Mouse (Mus musculus) MEL (cell line): Measurements from ENCODE around the gene Pcgf6. TPM values are rescaled to one million over a fixed set of nuclear protein-coding genes. Genes with fewer than 3 reads are reported as not detected.
"Not testable (repeated sequence)": the region's sequence is repeated elsewhere in the genome, so short reads cannot be mapped to it uniquely, and the experiment has no call there.

Experiments
- DNase-seq: peaks from one replicate; pipeline ENCODE4 v3.0.0; 2011; ENCODE audit warnings: low read depth, low spot score
- H3K27ac ChIP-seq: 2 replicates; pipeline ENCODE4 v1.5.1; 2012; ENCODE audit warnings: low read depth, mild to moderate bottlenecking, control low read depth, low read length, moderate library complexity; ENCODE audit not compliant: control insufficient read depth
- H3K27me3 ChIP-seq, 2 experiments: fragments of 150-350 bp in 1 of 2; sonication (generic) in 1 of 2; 2 replicates each; pipeline ENCODE4 v1.6.1; 2012; ENCODE audit warnings: low read length in 2 of 2, mild to moderate bottlenecking in 2 of 2, improper control_type of control experiment in 1 of 2, moderate library complexity in 1 of 2; ENCODE audit not compliant: insufficient read depth in 2 of 2, control insufficient read depth in 1 of 2
- H3K36me3 ChIP-seq, 2 experiments: 2 replicates each; pipeline ENCODE4 v1.6.1; 2012 to 2014; ENCODE audit warnings: low read length in 2 of 2, improper control_type of control experiment in 1 of 2, inconsistent platforms in 1 of 2, mild to moderate bottlenecking in 1 of 2; ENCODE audit not compliant: insufficient read depth in 2 of 2, control insufficient read depth in 1 of 2
- H3K4me1 ChIP-seq, 2 experiments: fragments of 150-350 bp in 1 of 2; sonication (generic) in 1 of 2; 2 replicates each; pipeline ENCODE4 v1.6.1; 2012; ENCODE audit warnings: low read length in 2 of 2, improper control_type of control experiment in 1 of 2, mild to moderate bottlenecking in 1 of 2; ENCODE audit not compliant: insufficient read depth in 2 of 2, control insufficient read depth in 1 of 2
- H3K4me3 ChIP-seq, 2 experiments: fragments of 150-350 bp in 1 of 2; sonication (generic) in 1 of 2; 2 replicates each; pipeline ENCODE4 v1.5.1; 2012; ENCODE audit warnings: low read depth in 2 of 2, low read length in 2 of 2, mild to moderate bottlenecking in 2 of 2, moderate library complexity in 2 of 2, control low read depth in 1 of 2, improper control_type of control experiment in 1 of 2; ENCODE audit not compliant: control insufficient read depth in 1 of 2, insufficient read depth in 1 of 2
- H3K79me2 ChIP-seq: 2 replicates; pipeline ENCODE4 v1.6.1; 2012; ENCODE audit warnings: mild to moderate bottlenecking, low read length, moderate library complexity; ENCODE audit not compliant: control insufficient read depth, poor library complexity, insufficient read depth
- H3K9ac ChIP-seq: 2 replicates; pipeline ENCODE4 v1.6.1; 2012; ENCODE audit warnings: low read depth, mild to moderate bottlenecking, control low read depth, low read length, moderate library complexity; ENCODE audit not compliant: control insufficient read depth, poor library complexity, severe bottlenecking
- H3K9me3 ChIP-seq: fragments of 150-350 bp; sonication (generic); replicated peaks from 2 replicates; pipeline ENCODE4 v1.6.1; 2012; ENCODE audit warnings: mild to moderate bottlenecking, low read length, improper control_type of control experiment, moderate library complexity; ENCODE audit not compliant: insufficient read depth
- BHLHE40 ChIP-seq: IDR thresholded peaks from 2 replicates; pipeline ENCODE4 v1.6.1; 2012; ENCODE audit warnings: low read depth, mild to moderate bottlenecking, inconsistent platforms, low read length, improper control_type of control experiment, borderline replicate concordance
- CTCF ChIP-seq, 3 experiments: IDR thresholded peaks in 2 of 3; conservative IDR thresholded peaks in 1 of 3; 2 replicates each; pipeline ENCODE4 v1.5.1; 2011 to 2012; ENCODE audit warnings: low read length in 3 of 3, low read depth in 2 of 3, mild to moderate bottlenecking in 2 of 3, improper control_type of control experiment in 1 of 3, inconsistent platforms in 1 of 3, mixed read lengths in 1 of 3, moderate library complexity in 1 of 3; ENCODE audit not compliant: control insufficient read depth in 1 of 3, insufficient read depth in 1 of 3, poor library complexity in 1 of 3, severe bottlenecking in 1 of 3
- ETS1 ChIP-seq: IDR thresholded peaks from 2 replicates; pipeline ENCODE4 v1.6.1; 2012; ENCODE audit warnings: low read depth, mild to moderate bottlenecking, inconsistent platforms, low read length, improper control_type of control experiment, moderate library complexity
- HCFC1 ChIP-seq: IDR thresholded peaks from 2 replicates; pipeline ENCODE4 v1.6.1; 2012; ENCODE audit warnings: low read depth, mild to moderate bottlenecking, inconsistent platforms, low read length, improper control_type of control experiment, moderate library complexity
- JUND ChIP-seq: IDR thresholded peaks from 2 replicates; pipeline ENCODE4 v1.6.1; 2011; ENCODE audit warnings: low read depth, mild to moderate bottlenecking, improper control_type of control experiment, low read length
- MAZ ChIP-seq: IDR thresholded peaks from 2 replicates; pipeline ENCODE4 v1.6.1; 2012; ENCODE audit warnings: low read depth, mild to moderate bottlenecking, inconsistent platforms, low read length, improper control_type of control experiment
- MEF2A ChIP-seq: IDR thresholded peaks from 2 replicates; pipeline ENCODE4 v1.6.1; 2014; ENCODE audit warnings: low read depth, mild to moderate bottlenecking, inconsistent platforms, low read length, improper control_type of control experiment; ENCODE audit not compliant: poor library complexity, insufficient replicate concordance, severe bottlenecking; ENCODE audit errors: extremely low read depth
- MXI1 ChIP-seq: IDR thresholded peaks from 2 replicates; pipeline ENCODE4 v1.6.1; 2011; ENCODE audit warnings: mild to moderate bottlenecking, low read depth, low read length, improper control_type of control experiment
- MYB ChIP-seq: IDR thresholded peaks from 2 replicates; pipeline ENCODE4 v1.6.1; 2011; ENCODE audit warnings: mild to moderate bottlenecking, low read depth, low read length, improper control_type of control experiment
- MYC ChIP-seq: IDR thresholded peaks from 2 replicates; pipeline ENCODE4 v1.6.1; 2011; ENCODE audit warnings: low read depth, mild to moderate bottlenecking, low read length, improper control_type of control experiment, moderate library complexity
- NRF1 ChIP-seq: IDR thresholded peaks from 2 replicates; pipeline ENCODE4 v1.6.1; 2014; ENCODE audit warnings: low read depth, mild to moderate bottlenecking, inconsistent platforms, low read length, improper control_type of control experiment, moderate library complexity; ENCODE audit not compliant: poor library complexity, insufficient read depth, severe bottlenecking
- POLR2A ChIP-seq, 2 experiments: IDR thresholded peaks; 2 replicates each; pipeline ENCODE4 v1.6.1; 2011 to 2012; ENCODE audit warnings: low read length in 2 of 2, mild to moderate bottlenecking in 2 of 2, control low read depth in 1 of 2, improper control_type of control experiment in 1 of 2, low read depth in 1 of 2, moderate library complexity in 1 of 2; ENCODE audit not compliant: control insufficient read depth in 1 of 2, insufficient read depth in 1 of 2, poor library complexity in 1 of 2
- RAD21 ChIP-seq: IDR thresholded peaks from 2 replicates; pipeline ENCODE4 v1.6.1; 2011; ENCODE audit warnings: mild to moderate bottlenecking, low read depth, low read length, improper control_type of control experiment
- SIN3A ChIP-seq: IDR thresholded peaks from 2 replicates; pipeline ENCODE4 v1.6.1; 2012; ENCODE audit warnings: low read length, improper control_type of control experiment, inconsistent platforms
- SMC3 ChIP-seq: IDR thresholded peaks from 2 replicates; pipeline ENCODE4 v1.6.1; 2011; ENCODE audit warnings: low read depth, low read length, improper control_type of control experiment
- TBP ChIP-seq: IDR thresholded peaks from 2 replicates; pipeline ENCODE4 v1.8.0; 2011; ENCODE audit warnings: low read depth, low read length, improper control_type of control experiment
- UBTF ChIP-seq: IDR thresholded peaks from 2 replicates; pipeline ENCODE4 v1.6.1; 2012; ENCODE audit warnings: low read depth, mild to moderate bottlenecking, inconsistent platforms, low read length, improper control_type of control experiment, moderate library complexity, borderline replicate concordance; ENCODE audit not compliant: insufficient read depth
- ZC3H11A ChIP-seq: IDR thresholded peaks from 2 replicates; pipeline ENCODE4 v1.6.1; 2012; ENCODE audit warnings: low read depth, mild to moderate bottlenecking, inconsistent platforms, low read length, improper control_type of control experiment
- ZNF384 ChIP-seq: IDR thresholded peaks from 2 replicates; pipeline ENCODE4 v1.6.1; 2012; ENCODE audit warnings: low read depth, mild to moderate bottlenecking, inconsistent platforms, low read length, improper control_type of control experiment
- polyA plus RNA-seq, 2 experiments: library from polyadenylated mRNA; stranded (reverse) in 1 of 2; unstranded in 1 of 2; fragments of >175 nt in 1 of 2; fragments of >200 nt in 1 of 2; gene quantifications; 2 replicates each; pipeline versions ENCODE4 v1.2.1 to v1.2.4; 2012; ENCODE audit warnings: low replicate concordance in 2 of 2, low read depth in 1 of 2; ENCODE audit not compliant: insufficient read length in 2 of 2, insufficient read depth in 1 of 2, missing spikeins in 1 of 2
- total RNA-seq: library from RNA; depleted of rRNA; stranded (reverse); fragments of 300-350 nt; gene quantifications from 2 replicates; pipeline ENCODE4 v1.2.3, GENCODE M21; 2012

Gene Pcgf6
- total and polyA plus RNA-seq, 3 experiments, result 29.0 to 47.5 TPM; not detected in 1

DNA sequence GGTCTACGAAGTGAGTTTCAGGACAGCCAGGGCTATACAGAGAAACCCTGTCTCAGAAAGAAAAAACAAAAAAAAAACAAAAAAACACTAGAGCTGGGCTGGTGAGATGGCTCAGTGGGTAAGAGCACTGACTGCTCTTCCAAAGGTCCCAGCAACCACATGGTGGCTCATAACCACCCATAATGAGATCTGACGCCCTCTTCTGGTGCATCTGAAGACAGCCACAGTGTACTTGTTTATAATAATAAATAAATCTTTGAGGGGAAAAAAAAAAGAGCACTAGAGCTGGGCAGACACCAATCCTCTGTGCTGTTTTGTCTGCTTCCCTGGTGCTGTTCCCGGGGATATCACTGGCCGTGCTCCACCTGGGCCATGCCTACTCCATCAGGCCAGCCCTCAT lies 58.4 kb downstream of the Pcgf6 start:
- H3K27me3 ChIP-seq, H3K79me2 ChIP-seq, H3K9ac ChIP-seq, H3K4me3 ChIP-seq, H3K27ac ChIP-seq, DNase-seq, H3K9me3 ChIP-seq: not testable (repeated sequence)
- peak; percentile 17 for TF ChIP-seq RAD21
- TF ChIP-seq ZNF384, result peak; percentile 26; the same call in 1 of the 2 replicates
- peak; percentile 11 to 43 (median 16); a peak in 3 of 6 replicates for TF ChIP-seq CTCF (IDR thresholded peaks at IDR 0.05 in 2 of 3, conservative IDR thresholded peaks at IDR 0.05 in 1 of 3; ENCODE audit: control insufficient read depth in 1 of 3, insufficient read depth in 1 of 3, low read depth in 2 of 3, low read length in 3 of 3, poor library complexity in 1 of 3, severe bottlenecking in 1 of 3)
- TF ChIP-seq MYC, result peak; percentile 67; the same call in 1 of the 2 replicates
- TF ChIP-seq SMC3, result peak; percentile 42
- 0 out of 2 replicates have a peak, but pooled peaks have one; percentile 11 for TF ChIP-seq ZC3H11A
- peaks cover 0 to 13% of the 10 kb centered on the region in 2 experiments; a peak in 2 of 4 replicates for H3K36me3 ChIP-seq
- peaks cover 10 to 26% of the 10 kb centered on the region in 2 experiments for H3K4me1 ChIP-seq

DNA sequence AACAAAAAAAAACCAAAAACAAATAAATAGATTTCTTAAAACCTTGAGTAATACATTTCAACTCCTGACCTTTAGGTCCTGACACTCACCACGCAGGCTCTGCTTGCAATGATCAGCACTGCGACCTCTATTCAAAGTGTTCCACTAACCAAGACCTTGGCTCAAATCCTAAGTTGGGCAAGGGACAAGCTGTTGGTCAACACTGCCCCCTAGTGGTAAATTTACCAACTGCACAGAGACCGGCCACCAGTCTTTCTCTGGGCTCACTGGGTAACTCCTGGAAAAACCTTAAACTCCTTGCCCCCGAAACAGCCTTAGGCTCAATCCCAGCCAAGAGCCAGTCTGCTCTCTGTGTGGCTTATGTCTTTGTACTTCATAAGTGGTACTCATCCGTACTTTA lies 59.6 kb downstream of the Pcgf6 start:
- Histone ChIP-seq H3K4me1 (peaks cover 13 to 28% of the 10 kb centered on the region in 2 experiments), H3K36me3 (peaks cover 0 to 21% of the 10 kb centered on the region in 2 experiments; a peak in 2 of 4 replicates), H3K9me3 (no peaks in the 10 kb centered on the region), H3K9ac (peak overlapping the region; percentile 38), H3K4me3 (no peak overlapping the region)
- no peak for TF ChIP-seq MYB
- TF ChIP-seq SIN3A, result peak; percentile 87
- TF ChIP-seq MXI1, result 0 out of 2 replicates have a peak, but pooled peaks have one; percentile 23
- peak; percentile 97 to 99 (median 99) for TF ChIP-seq CTCF (IDR thresholded peaks at IDR 0.05 in 2 of 3, conservative IDR thresholded peaks at IDR 0.05 in 1 of 3; ENCODE audit: control insufficient read depth in 1 of 3, insufficient read depth in 1 of 3, low read depth in 2 of 3, low read length in 3 of 3, poor library complexity in 1 of 3, severe bottlenecking in 1 of 3)
- no peak for TF ChIP-seq MEF2A
- no peak for TF ChIP-seq MAZ
- no peak for TF ChIP-seq BHLHE40
- TF ChIP-seq ETS1, result peak; percentile 43; the same call in 1 of the 2 replicates
- TF ChIP-seq TBP, result 0 out of 2 replicates have a peak, but pooled peaks have one; percentile 45
- TF ChIP-seq NRF1, result peak; percentile 50
- no peak for TF ChIP-seq UBTF
- TF ChIP-seq ZC3H11A, result peak; percentile 99
- TF ChIP-seq JUND, result 0 out of 2 replicates have a peak, but pooled peaks have one; percentile 32
- TF ChIP-seq ZNF384, result peak; percentile 85
- peak in 1 of 2 experiments; percentile 38; a peak in 1 of 4 replicates for TF ChIP-seq POLR2A (IDR thresholded peaks at IDR 0.05; ENCODE audit: control insufficient read depth in 1 of 2, insufficient read depth in 1 of 2, low read depth in 1 of 2, low read length in 2 of 2, poor library complexity in 1 of 2)
- TF ChIP-seq MYC, result peak; percentile 80
- TF ChIP-seq SMC3, result peak; percentile 99
- peak; percentile 47; the same call in 1 of the 2 replicates for TF ChIP-seq HCFC1
- TF ChIP-seq, all 39 proteins: peak for 13
- H3K27me3 ChIP-seq, result no peaks in the 10 kb centered on the region
- H3K79me2 ChIP-seq, result peaks cover 2% of the 10 kb centered on the region; the same call in 1 of the 2 replicates
- H3K27ac ChIP-seq, result no peak overlapping the region
- DNase-seq, result peak; percentile 96
